Mouse (Mus musculus) liver (tissue): Measurements from ENCODE around the gene Dbn1.

Source experiments
- DNase-seq: peaks from one replicate; pipeline ENCODE4 v3.0.0-alpha.2; 2020; ENCODE audit warnings: mixed read lengths

Dbn1 gene

DNA sequence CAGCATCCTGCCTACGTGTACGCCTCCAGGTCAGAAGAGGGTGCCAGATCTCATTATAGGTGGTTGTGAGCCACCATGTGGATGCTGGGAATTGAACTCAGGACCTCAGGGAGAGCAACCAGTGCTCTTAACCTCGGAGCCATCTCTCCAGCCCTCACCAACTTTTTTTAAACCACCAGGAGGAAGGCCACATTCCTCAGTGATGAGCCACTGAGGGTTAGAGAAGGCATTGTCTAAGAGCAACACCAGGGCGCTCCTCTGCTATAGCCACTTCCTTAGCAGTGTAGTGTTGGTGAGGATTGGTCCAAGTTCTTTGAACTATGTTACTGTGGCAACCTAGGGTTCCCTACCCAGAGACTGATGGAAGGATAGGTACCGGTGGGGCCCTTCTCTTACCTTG is 12.2 kb downstream of the Dbn1 start:
- no peak for DNase-seq

DNA sequence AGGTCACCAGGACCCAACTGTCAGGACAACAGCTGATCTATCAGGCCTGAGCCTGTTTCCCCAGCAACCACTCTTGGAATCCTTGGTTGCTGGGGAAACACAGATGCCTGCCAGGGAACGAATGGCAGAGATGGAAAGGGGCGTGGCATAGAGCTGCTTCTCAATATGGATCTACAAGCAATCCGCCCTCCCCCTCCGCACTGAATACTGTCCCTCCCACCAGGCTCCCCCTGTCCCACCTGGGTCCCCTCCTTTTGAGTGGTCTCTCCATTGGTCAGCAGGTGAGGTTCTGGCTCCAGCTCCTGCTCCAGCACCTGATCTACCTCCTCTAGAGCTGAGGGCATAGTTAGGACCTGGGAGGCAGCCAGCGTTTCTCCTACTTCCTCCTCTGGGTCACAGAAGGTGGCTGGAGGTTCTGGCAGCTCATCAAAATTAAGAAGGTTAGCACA is 13.3 kb downstream of the Dbn1 start:
- no peak for DNase-seq

DNA sequence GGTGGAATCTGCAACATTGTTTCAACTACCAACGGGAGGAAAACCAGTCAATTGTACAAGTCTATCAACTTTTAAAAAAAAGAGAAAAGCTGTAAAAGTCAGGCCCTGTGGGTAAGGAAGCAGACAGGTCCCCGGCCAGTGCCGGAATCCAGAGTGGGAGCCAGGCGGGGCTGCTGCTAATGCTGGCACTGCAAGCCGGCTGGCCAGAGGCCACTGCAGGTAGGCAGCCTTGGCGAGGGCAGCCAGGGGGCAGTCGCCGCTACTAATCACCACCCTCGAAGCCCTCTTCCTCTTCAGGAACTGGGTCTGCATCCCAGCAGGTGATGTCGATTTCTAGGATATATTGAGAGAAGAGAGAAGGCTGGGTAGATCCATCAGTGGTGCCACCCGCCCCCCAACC is 13.9 kb downstream of the Dbn1 start:
- DNase-seq: no peak

DNA sequence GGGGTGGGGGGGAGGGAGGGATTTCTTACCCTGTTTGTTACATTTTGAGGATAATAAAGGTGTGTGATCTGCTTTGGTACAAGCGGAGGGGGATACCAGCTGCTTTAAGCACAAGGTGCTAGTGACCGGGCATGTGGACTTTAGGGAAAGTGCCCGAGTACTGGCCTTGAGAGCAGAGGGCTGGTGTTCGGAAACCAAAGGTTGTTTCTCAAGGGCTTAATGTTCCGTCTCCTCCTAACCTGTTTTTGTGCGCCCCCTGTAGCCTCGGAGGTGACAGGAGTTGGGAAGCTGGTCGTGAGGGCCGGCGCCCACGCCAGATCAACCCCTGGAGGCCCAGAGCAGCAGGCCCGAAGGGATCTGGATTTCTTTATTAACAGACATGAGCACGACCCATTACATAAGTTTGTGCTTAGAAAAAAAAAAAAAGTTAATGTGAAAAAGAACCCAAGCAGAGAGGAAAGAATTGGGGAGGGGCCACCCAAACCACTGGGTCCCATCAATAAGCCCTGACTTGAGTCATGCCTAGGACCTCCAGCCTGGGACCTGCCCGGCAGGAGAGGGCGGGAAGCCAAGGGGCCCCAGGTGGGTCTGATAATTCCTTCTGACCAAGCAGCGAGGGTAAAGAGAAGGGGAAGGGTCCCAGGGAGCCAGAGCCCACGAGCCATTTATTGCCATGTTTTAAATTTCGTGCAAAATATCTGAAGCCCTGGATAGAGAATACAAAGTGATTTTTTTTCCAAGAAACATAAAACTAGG is 14.7 kb downstream of the Dbn1 start:
- DNase-seq: peak; percentile 32

DNA sequence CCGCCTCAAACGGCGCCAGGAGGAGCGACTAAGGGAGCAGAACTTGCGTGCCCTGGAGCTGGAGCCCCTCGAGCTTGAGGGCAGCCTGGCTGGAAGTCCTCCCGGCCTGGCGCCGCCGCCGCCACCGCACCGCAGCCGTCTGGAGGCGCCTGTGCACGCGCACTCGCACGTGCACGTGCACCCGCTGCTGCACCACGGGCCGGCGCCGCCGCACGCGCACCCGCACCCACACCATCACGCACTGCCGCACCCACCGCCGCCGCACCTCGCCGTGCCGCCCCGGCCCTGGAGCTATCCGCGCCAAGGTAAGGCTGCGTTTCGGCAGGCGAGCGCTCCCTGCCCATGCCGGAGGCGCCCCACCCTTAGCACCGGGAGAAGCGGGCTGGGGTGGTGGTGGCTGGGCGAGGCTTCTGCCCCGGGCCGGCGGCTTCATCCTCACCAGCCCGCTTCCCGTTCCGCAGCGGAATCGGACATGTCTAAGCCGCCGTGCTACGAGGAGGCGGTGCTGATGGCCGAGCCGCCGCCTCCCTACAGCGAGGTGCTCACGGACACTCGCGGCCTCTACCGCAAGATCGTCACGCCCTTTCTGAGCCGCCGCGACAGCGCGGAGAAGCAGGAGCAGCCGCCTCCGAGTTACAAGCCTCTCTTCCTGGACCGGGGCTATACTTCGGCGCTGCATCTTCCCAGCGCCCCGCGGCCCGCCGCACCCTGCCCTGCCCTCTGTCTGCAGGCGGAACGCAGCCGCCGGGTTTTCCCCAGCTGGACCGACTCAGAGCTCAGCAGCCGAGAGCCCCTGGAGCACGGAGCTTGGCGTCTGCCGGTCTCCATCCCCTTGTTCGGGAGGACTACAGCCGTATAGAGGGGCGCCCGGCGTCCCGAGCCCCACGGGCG is 15.5 kb downstream of the Dbn1 start:
- DNase-seq: peak; percentile 39

DNA sequence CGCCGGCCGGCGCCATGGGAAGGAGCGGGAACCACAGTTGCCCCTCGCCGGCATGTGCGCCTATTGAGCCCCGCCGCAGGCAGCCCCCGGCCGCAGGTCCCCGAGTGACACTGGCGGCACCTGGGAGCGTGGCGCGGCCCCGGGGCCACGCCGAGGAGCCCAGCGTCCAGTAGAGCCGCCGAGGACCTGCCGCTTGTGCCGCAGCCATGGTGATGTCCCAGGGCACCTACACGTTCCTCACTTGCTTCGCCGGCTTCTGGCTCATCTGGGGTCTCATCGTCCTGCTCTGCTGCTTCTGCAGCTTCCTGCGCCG is 16.1 kb downstream of the Dbn1 start:
- no peak for DNase-seq

DNA sequence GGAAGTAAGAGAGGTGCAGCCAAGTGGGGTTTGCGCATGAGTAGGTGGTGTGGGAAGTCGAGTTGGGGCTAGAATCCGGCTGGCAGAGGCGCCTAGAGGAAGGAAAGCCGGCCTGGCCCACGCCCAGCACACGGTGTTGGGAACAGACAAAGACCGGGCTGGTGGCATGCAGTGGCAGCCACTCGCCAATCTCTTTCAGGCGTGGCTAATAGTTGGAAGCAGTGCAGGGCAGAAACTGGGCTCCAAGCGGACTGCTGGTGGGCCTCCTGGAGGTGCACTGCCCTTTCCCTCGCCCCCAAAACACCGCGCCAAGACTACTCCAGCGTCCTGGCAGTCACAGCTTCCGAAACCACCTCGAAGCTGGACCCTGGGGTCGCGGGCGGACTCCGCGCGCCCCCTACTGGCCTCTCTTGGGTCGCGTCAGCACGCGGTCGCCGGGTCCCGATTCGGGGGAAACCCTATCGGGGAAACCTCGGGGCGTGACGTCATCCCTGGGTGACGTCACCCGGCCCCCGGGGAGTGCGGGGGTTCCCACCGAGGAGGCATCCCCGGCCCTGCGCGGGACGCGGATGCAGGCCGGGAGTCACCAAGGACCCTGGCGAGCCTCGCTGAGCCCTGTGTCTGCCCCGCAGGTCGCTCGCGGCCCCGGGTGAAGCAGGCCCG is 16.6 kb downstream of the Dbn1 start:
- peak; percentile 78 for DNase-seq

DNA sequence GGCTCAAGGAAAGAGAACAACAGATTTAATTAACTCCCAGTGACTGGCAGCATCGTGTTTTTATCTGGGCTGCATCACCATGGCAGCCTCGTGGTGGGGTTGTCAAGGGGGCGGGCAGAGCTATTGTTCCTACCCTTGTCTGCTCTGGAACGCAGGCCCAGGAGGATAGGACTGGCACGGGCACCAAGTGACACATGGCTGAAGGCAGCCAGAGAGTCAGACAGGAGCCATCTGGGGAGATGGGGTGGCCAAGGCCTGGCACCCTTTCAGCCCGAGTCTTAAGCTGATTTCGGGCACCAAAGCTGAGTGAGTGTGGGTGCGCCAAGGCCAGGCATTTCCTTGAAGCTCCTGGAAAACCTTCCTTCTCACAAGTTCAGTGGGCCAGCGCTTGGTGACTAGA is 17.5 kb downstream of the Dbn1 start:
- DNase-seq: no peak

DNA sequence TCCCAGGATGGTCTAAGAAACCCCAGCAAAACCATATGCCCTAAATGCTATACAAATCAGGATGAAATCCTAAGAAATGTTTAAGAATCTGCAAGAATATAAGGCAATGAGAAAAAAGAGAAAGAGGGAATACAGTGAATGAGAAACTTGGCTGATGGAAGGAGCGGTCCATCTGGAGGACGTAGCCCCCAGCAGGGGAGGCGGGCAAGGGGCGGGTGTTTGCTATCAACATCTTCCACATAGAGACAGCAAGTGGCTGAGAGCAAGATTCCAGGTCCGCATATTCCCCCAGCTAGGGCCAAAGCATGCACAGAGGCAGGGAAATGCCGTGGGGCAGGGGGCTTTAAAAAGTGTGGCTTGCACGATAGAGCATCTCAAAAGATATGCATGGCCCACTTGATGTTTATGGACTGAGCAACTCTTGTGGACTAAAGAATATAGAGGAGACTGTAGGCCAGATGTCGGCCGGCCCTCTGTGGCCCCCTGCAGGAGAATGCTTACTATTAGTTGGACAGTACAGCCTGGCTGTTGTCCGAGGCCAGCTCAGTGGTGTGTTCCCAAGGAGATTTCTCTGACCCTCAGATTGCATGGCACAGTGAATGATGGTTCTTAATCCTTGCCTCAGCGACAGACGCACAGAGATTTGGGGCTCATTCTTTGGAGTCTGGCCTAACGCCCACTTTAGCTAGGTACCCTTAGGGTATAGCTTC is 18.9 kb downstream of the Dbn1 start:
- DNase-seq: peak; percentile 39

DNA sequence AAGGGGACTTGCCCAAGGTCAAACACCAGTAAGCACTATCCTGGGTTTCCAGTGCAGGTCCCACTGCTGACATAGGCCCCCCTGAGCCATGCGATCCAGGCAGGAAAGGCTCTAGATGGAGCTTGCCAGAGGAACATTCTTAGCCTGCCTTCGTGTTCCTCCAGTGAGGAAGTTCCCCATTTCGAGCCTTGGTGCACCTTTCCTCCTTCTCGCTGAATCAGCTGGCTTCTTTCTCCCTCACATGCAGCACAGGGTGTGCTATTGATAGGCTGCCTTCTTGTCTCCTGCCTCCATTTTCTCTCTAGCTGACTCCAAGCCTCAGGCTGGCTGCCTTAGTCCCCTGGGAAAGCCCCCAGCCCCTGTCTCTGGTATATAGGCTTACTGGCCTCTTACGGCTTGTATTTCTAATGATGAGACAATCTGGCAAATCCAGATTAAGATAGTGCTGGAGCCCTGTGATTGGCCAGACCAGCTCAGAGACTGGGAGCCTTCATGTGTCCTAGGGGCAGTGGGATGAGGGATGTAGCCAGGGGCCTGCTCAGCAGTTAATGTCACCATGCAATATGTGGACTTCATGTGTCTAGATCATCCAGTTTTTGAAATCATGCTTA is 22.0 kb downstream of the Dbn1 start:
- no peak for DNase-seq

DNA sequence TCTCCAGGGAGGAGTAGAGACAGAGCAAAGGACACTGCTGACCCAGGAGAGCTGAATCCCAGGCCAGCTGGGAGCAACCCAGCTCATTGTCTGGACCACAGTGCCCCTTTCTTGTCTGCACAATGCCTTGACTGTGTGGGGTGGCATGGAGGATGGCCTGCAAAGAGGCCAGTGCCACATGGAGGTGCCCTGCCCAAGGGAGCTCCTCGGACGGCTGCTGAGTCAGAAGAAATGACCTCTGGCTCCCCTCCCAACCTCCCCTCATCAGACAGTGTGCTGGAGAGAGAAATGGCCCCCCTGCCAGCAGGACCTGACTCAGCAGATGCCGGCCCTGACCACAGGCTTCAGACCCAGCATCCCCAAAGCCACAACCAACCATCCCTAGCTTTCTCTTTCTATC is 22.7 kb downstream of the Dbn1 start:
- DNase-seq: no peak

DNA sequence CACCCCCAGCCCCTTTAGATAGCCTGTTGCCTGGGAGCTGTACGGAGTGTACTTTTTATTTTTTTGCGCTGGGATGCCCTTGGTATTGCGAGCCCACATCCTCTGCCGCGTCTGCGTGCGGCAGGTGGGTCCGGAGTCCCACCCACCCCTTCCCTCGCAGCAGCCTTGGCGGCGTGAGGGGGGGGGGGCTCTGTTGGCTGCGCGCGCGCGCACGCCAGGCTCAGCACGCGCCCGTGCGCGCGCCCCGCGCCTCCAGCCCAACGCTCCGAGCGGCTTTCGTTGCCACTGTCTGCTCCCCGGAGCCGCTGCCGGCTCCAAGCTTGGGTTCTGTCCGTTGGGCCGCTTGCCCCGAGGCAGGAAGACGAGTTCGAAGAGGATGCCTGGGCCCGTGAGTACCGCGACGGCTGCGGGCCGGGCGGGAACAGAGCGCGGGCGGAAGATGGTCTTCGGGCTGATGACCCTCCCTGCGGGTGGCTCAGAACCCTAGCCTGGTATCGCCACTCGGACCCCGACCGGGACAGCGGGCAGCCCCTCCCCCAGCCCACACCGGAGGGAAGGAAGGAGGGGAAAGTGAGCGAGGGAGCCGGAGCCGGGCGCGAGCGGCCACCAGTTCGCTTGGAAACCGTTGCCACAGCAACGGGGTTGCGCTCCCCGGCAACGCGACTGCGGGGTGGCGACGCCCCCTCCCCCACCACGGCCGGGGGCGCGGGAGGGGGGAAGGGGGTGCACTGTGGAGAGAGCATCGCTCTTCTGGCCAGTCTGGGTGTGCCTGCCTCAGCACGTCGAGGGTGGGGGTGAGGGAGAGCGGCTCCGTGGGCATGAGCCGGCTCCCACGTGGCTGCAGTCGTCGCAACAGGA is 23.7 kb downstream of the Dbn1 start, which contains the start of gene Prr7:
Gene Prr7, plus strand, starts transcription at position 241 of the 858 bp plus-strand sequence.
- DNase-seq: peak; percentile 41

DNA sequence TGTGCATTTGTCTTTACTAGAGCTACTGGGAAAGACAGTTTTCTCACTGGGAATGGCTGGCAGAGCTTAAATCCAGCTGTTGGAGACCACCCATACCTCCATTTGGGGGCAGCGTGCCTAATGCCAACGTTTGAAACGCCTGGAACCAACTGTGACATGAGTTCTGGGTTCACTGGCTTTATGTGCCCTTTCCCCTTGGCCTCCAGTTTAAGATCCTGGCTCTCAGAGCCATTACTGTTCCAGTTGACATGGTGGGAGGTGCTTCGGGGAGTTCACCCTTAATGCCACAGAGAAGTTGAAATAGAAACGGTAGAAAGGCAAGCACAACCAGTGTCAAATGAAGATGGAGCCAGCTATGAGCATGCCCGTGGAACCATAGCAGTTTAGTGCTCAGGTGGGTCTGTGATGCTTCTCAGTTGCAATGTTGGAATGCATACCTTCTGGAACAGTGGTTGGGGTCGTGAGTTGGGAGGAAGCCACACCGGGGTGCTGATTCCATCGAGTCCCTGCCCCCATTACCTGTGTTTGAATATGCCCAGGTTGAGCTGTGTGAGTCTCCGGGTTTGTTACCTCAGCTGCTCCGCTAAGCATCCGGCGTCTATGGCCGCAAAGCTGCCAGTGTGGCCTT is 24.4 kb downstream of the Dbn1 start:
- no peak for DNase-seq

DNA sequence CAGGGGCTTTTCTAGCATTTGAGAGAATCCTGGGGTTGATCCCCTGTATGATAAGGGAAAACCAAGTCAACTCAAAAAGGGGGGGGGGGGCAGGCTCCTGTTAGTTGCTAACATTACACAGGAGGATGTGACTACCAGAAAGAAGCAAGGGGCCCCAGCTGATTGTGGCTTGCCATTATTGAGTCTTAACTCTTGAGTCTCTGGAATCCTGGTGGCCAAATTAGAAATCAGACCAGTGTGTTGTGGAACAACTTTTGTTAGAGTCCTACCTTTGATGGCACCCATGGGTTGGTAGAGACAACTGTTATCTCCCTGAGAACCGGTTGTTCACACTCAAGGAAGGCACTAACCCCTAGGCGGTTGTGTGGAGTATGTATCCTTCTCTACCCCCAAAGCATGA is 24.9 kb downstream of the Dbn1 start:
- no peak for DNase-seq

DNA sequence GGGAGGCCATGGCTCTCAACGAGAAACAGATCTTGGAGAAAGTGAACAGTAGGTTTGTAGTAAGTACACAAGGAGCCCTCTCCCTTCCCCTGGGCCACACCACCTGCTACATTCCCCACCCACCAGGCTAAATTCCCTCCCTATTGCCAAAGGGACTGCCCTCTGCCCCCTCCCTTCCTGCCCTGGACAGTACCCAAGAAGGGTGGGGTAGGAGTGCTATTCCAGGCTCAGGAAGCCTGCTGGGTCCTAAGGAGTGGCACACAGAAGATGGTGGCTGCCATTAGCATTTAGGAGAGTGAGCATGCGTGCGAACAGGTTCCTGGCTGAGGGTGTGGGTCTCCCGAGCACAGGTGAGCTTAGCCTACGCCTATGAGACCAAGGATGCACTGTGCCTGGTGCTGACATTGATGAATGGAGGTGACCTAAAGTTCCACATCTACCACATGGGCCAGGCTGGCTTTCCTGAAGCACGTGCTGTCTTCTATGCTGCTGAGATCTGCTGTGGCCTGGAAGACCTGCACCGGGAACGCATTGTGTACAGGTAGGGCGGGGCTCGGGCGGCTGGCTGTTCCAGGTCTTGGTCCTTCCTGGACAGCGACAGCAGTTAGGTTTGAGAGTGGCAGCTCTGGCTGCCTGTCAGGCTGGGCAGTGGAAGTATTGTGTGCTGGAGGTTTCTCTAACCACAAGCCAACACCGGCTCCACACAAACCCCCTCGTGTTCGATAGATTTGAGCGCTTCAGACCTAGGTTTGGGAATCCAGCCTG is 35.9 kb downstream of the Dbn1 start:
- DNase-seq: no peak

DNA sequence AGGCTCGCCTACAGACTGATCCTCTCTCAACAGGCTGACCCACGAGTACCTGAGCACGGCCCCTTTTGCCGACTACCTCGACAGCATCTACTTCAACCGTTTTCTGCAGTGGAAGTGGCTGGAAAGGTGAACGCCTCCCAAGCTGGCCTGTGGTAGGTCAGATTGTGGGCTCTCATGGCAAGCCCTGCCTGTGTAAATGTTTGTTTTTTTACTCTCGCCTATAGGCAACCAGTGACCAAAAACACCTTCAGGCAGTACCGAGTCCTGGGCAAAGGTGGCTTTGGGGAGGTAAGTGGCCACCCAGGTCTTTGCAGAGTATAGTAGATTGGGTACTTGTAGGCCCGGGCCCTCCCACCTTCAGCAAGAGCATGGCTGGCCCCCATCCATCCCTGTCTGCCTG is 36.6 kb downstream of the Dbn1 start:
- no peak for DNase-seq

DNA sequence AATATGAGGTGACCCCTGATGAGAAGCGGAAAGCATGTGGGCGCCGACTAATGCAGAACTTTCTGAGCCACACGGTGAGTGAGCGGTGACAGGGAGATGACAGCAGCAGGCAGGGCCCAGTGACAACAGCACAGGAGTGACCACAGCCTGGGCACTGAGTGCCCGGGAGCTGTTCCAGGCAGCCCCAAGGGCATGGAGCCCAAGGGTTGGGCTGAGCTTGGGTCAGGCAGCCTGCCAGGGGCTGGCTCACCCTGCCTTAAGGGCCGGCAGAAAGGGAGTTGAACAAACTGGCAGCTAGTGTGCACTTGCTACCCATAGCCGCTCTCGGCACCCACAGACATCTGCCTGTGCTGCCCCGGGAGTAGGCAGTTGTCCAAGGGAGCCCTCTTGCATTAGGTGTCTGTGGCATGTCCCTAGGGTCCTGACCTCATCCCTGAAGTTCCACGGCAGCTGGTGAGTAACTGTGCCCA is 37.4 kb downstream of the Dbn1 start:
- DNase-seq: no peak

DNA sequence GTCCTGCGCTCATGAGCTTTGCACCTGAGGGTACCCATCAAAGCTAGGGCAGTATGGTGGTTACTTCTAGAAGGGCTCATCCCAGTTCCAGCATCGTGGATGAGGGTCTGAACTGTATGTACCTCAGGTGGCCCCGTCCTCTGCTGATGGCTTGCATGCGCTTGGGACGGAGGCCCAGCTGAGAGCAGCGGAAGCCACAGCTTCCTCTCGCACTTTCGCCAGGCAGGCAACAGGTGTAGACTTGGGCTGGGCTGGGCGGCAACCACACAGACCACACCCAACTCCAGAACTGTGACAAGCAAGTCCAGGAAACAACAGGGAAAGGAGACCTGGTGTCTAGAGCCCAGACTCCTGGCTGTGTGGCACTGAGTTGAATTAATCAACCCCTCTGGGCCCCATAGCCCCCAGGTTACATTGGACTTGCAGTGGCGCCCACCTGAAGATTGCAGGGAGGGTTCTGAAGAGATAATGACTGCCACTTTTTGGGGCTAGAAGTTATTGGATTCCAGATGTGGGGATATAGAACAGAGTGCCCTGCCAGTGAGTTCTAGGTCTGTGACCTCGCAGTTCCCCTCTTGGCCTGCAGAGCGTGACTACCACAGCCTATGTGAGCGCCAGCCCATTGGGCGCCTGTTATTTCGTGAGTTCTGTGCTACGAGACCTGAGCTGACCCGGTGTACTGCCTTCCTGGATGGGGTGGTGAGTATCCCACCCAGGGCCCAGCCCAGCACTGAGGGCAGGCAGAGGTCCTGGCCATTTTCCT is 38.1 kb downstream of the Dbn1 start:
- peak; percentile 35 for DNase-seq

DNA sequence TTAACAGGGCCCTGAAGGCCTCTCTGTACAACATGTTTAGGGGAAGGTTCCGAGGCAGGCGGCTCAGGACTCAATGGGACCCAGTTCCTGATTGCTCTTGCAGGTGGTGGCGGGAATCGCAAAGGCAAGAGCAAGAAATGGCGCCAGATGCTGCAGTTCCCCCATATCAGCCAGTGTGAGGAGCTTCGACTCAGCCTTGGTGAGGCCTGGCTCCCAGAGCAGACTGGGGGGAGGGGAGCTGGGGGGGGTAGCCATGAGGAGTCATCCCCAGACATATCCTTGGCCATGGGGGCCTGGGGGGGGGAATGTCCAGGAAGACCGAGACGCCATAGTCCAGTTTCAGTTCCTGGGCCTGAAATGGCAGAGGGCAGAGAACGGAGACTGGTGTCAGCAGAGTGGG is 38.7 kb downstream of the Dbn1 start:
- DNase-seq: no peak
